Mouse (Mus musculus): ENCODE measurements around the gene Fibcd1. TPM values are rescaled to one million over a fixed set of nuclear protein-coding genes. Genes with fewer than 3 reads are reported as not detected.
A peak's percentile ranks its signal among the peaks of the same experiment; 100 is the strongest.

The Fibcd1 gene
- polyA plus RNA-seq, 1 experiment from 2014 or later = 0.91 TPM

- H3K27me3 ChIP-seq (ENCODE audit: control insufficient read depth, insufficient read depth, low read length) = no peaks in the 10 kb centered on the region
Observed at GRCm38 (mm10) chr2:31865794-31866193, 20.0 kb upstream of the Fibcd1 start.

GRCm38 (mm10) chr2:31865322-31865721, 19.5 kb upstream of the Fibcd1 start:
- Histone ChIP-seq H3K9ac (ENCODE audit: low read depth, low read length) (no peak overlapping the region), H3K36me3 (ENCODE audit: control insufficient read depth, insufficient read depth, low read length) (no peaks in the 10 kb centered on the region), H3K4me1 (replicated peaks; ENCODE audit: control insufficient read depth, insufficient read depth, low read length) (no peaks in the 10 kb centered on the region; the same call in 1 of the 2 replicates), H3K27ac (ENCODE audit: low read depth, low read length) (no peak overlapping the region), H3K4me2 (replicated peaks; ENCODE audit: low read depth, low read length) (no peak overlapping the region), H3K27me3 (ENCODE audit: control insufficient read depth, insufficient read depth, low read length) (no peaks in the 10 kb centered on the region), H3K4me3 (ENCODE audit: low read depth, low read length) (no peak overlapping the region), H3K9me3 (ENCODE audit: control insufficient read depth, low read length) (no peaks in the 10 kb centered on the region)
- DNase-seq (ENCODE audit: low spot score) (no peak), ATAC-seq (ENCODE audit: low FRiP score) (no peak)
- 75% methylated on average over 4 of the region's 4 CpGs for WGBS

More at GRCm38 (mm10) chr2:31865794-31866193, 20.0 kb upstream of the Fibcd1 start:
- H3K4me3 ChIP-seq (ENCODE audit: low read depth, low read length) = no peak overlapping the region
- 41% methylated on average over 2 of the region's 2 CpGs for WGBS
- ATAC-seq (ENCODE audit: low FRiP score) (no peak), DNase-seq (ENCODE audit: low spot score) (no peak)
- H3K9ac ChIP-seq (ENCODE audit: low read depth, low read length) = no peak overlapping the region
- no peaks in the 10 kb centered on the region for H3K9me3 ChIP-seq (ENCODE audit: control insufficient read depth, low read length)
- no peak overlapping the region for H3K27ac ChIP-seq (ENCODE audit: low read depth, low read length)
- H3K36me3 ChIP-seq (ENCODE audit: control insufficient read depth, insufficient read depth, low read length) = no peaks in the 10 kb centered on the region
- H3K4me1 ChIP-seq (replicated peaks; ENCODE audit: control insufficient read depth, insufficient read depth, low read length) = no peaks in the 10 kb centered on the region; the same call in 1 of the 2 replicates
- H3K4me2 ChIP-seq (replicated peaks; ENCODE audit: low read depth, low read length) = no peak overlapping the region

GRCm38 (mm10) chr2:31864891-31865290, 19.1 kb upstream of the Fibcd1 start:
- H3K36me3 ChIP-seq (ENCODE audit: control insufficient read depth, insufficient read depth, low read length) = no peaks in the 10 kb centered on the region
- DNase-seq (ENCODE audit: low spot score) = no peak
- H3K4me3 ChIP-seq (ENCODE audit: low read depth, low read length) = no peak overlapping the region
- WGBS = 91% methylated on average over 9 of the region's 9 CpGs
- H3K4me2 ChIP-seq (replicated peaks; ENCODE audit: low read depth, low read length) = no peak overlapping the region
- no peak overlapping the region for H3K27ac ChIP-seq (ENCODE audit: low read depth, low read length)
- H3K4me1 ChIP-seq (replicated peaks; ENCODE audit: control insufficient read depth, insufficient read depth, low read length) = peaks cover 1% of the 10 kb centered on the region; the same call in 1 of the 2 replicates
- H3K27me3 ChIP-seq (ENCODE audit: control insufficient read depth, insufficient read depth, low read length) = no peaks in the 10 kb centered on the region
- no peak overlapping the region for H3K9ac ChIP-seq (ENCODE audit: low read depth, low read length)
- H3K9me3 ChIP-seq (ENCODE audit: control insufficient read depth, low read length) = no peaks in the 10 kb centered on the region
- ATAC-seq (ENCODE audit: low FRiP score) = no peak

GRCm38 (mm10) chr2:31863766-31864165, 18.0 kb upstream of the Fibcd1 start:
- H3K36me3 ChIP-seq (ENCODE audit: control insufficient read depth, insufficient read depth, low read length) = no peaks in the 10 kb centered on the region
- DNase-seq (ENCODE audit: low spot score) (no peak), ATAC-seq (ENCODE audit: low FRiP score) (no peak)
- 93% methylated on average over 1 of the region's 1 CpGs for WGBS
- H3K27me3 ChIP-seq (ENCODE audit: control insufficient read depth, insufficient read depth, low read length) = no peaks in the 10 kb centered on the region
- H3K9me3 ChIP-seq (ENCODE audit: control insufficient read depth, low read length) = no peaks in the 10 kb centered on the region
- no peak overlapping the region for H3K4me3 ChIP-seq (ENCODE audit: low read depth, low read length)
- no peak overlapping the region for H3K9ac ChIP-seq (ENCODE audit: low read depth, low read length)
- peaks cover 8% of the 10 kb centered on the region; the same call in 1 of the 2 replicates for H3K4me1 ChIP-seq (replicated peaks; ENCODE audit: control insufficient read depth, insufficient read depth, low read length)
- H3K4me2 ChIP-seq (replicated peaks; ENCODE audit: low read depth, low read length) = no peak overlapping the region
- H3K27ac ChIP-seq (ENCODE audit: low read depth, low read length) = no peak overlapping the region

GRCm38 (mm10) chr2:31862919-31863318, 17.1 kb upstream of the Fibcd1 start:
- Histone ChIP-seq H3K4me3 (ENCODE audit: low read depth, low read length) (no peak overlapping the region), H3K27ac (ENCODE audit: low read depth, low read length) (no peak overlapping the region), H3K4me2 (replicated peaks; ENCODE audit: low read depth, low read length) (no peak overlapping the region), H3K9ac (ENCODE audit: low read depth, low read length) (no peak overlapping the region), H3K9me3 (ENCODE audit: control insufficient read depth, low read length) (no peaks in the 10 kb centered on the region), H3K36me3 (ENCODE audit: control insufficient read depth, insufficient read depth, low read length) (no peaks in the 10 kb centered on the region), H3K4me1 (replicated peaks; ENCODE audit: control insufficient read depth, insufficient read depth, low read length) (peaks cover 13% of the 10 kb centered on the region; the same call in 1 of the 2 replicates), H3K27me3 (ENCODE audit: control insufficient read depth, insufficient read depth, low read length) (no peaks in the 10 kb centered on the region)
- WGBS = 79% methylated on average over 1 of the region's 1 CpGs
- DNase-seq (ENCODE audit: low spot score) = no peak
- no peak for ATAC-seq (ENCODE audit: low FRiP score)

GRCm38 (mm10) chr2:31858500-31858899, 12.7 kb upstream of the Fibcd1 start:
- ATAC-seq (ENCODE audit: low FRiP score) = no peak
- Histone ChIP-seq H3K27me3 (ENCODE audit: control insufficient read depth, insufficient read depth, low read length) (no peaks in the 10 kb centered on the region), H3K4me2 (replicated peaks; ENCODE audit: low read depth, low read length) (no peak overlapping the region), H3K36me3 (ENCODE audit: control insufficient read depth, insufficient read depth, low read length) (no peaks in the 10 kb centered on the region), H3K27ac (ENCODE audit: low read depth, low read length) (no peak overlapping the region), H3K9ac (ENCODE audit: low read depth, low read length) (no peak overlapping the region), H3K4me1 (replicated peaks; ENCODE audit: control insufficient read depth, insufficient read depth, low read length) (0 out of 2 replicates have a peak, but pooled peaks cover 15% of the 10 kb centered on the region), H3K9me3 (ENCODE audit: control insufficient read depth, low read length) (no peaks in the 10 kb centered on the region), H3K4me3 (ENCODE audit: low read depth, low read length) (no peak overlapping the region)
- DNase-seq (ENCODE audit: low spot score) = no peak
- 19% methylated on average over 12 of the region's 12 CpGs for WGBS

- H3K36me3 ChIP-seq (ENCODE audit: control insufficient read depth, insufficient read depth, low read length) = no peaks in the 10 kb centered on the region
- H3K4me3 ChIP-seq (ENCODE audit: low read depth, low read length) = no peak overlapping the region
- no peak overlapping the region for H3K4me2 ChIP-seq (replicated peaks; ENCODE audit: low read depth, low read length)
- H3K9ac ChIP-seq (ENCODE audit: low read depth, low read length) = no peak overlapping the region
- 82% methylated on average over 6 of the region's 6 CpGs for WGBS
- 0 out of 2 replicates have a peak, but pooled peaks cover 15% of the 10 kb centered on the region for H3K4me1 ChIP-seq (replicated peaks; ENCODE audit: control insufficient read depth, insufficient read depth, low read length)
- DNase-seq (ENCODE audit: low spot score) (no peak), ATAC-seq (ENCODE audit: low FRiP score) (no peak)
- no peaks in the 10 kb centered on the region for H3K27me3 ChIP-seq (ENCODE audit: control insufficient read depth, insufficient read depth, low read length)
- no peaks in the 10 kb centered on the region for H3K9me3 ChIP-seq (ENCODE audit: control insufficient read depth, low read length)
- no peak overlapping the region for H3K27ac ChIP-seq (ENCODE audit: low read depth, low read length)
Observed at GRCm38 (mm10) chr2:31857180-31857579, 11.4 kb upstream of the Fibcd1 start.

GRCm38 (mm10) chr2:31855991-31856390, 10.2 kb upstream of the Fibcd1 start:
- Histone ChIP-seq H3K27me3 (ENCODE audit: control insufficient read depth, insufficient read depth, low read length) (no peaks in the 10 kb centered on the region), H3K9ac (ENCODE audit: low read depth, low read length) (no peak overlapping the region), H3K4me3 (ENCODE audit: low read depth, low read length) (no peak overlapping the region), H3K27ac (ENCODE audit: low read depth, low read length) (no peak overlapping the region), H3K9me3 (ENCODE audit: control insufficient read depth, low read length) (no peaks in the 10 kb centered on the region), H3K4me2 (replicated peaks; ENCODE audit: low read depth, low read length) (no peak overlapping the region), H3K36me3 (ENCODE audit: control insufficient read depth, insufficient read depth, low read length) (no peaks in the 10 kb centered on the region), H3K4me1 (replicated peaks; ENCODE audit: control insufficient read depth, insufficient read depth, low read length) (0 out of 2 replicates have a peak, but pooled peaks cover 15% of the 10 kb centered on the region)
- DNase-seq (ENCODE audit: low spot score) (no peak), ATAC-seq (ENCODE audit: low FRiP score) (no peak)
- 71% methylated on average over 8 of the region's 8 CpGs for WGBS

GRCm38 (mm10) chr2:31850141-31850540, 4.3 kb upstream of the Fibcd1 start:
- H3K36me3 ChIP-seq (ENCODE audit: control insufficient read depth, insufficient read depth, low read length) = no peaks in the 10 kb centered on the region
- 33% methylated on average over 12 of the region's 12 CpGs for WGBS
- no peaks in the 10 kb centered on the region for H3K9me3 ChIP-seq (ENCODE audit: control insufficient read depth, low read length)
- peaks cover 29% of the 10 kb centered on the region for H3K27me3 ChIP-seq (ENCODE audit: control insufficient read depth, insufficient read depth, low read length)
- no peak overlapping the region for H3K4me2 ChIP-seq (replicated peaks; ENCODE audit: low read depth, low read length)
- DNase-seq (ENCODE audit: low spot score) (peak; percentile 56), ATAC-seq (ENCODE audit: low FRiP score) (no peak)
- H3K9ac ChIP-seq (ENCODE audit: low read depth, low read length) = no peak overlapping the region
- no peak overlapping the region for H3K27ac ChIP-seq (ENCODE audit: low read depth, low read length)
- peaks cover 15% of the 10 kb centered on the region for H3K4me1 ChIP-seq (replicated peaks; ENCODE audit: control insufficient read depth, insufficient read depth, low read length)
- no peak overlapping the region for H3K4me3 ChIP-seq (ENCODE audit: low read depth, low read length)
